Mouse (Mus musculus): Measurements from ENCODE around the gene Gm20388.

DNA sequence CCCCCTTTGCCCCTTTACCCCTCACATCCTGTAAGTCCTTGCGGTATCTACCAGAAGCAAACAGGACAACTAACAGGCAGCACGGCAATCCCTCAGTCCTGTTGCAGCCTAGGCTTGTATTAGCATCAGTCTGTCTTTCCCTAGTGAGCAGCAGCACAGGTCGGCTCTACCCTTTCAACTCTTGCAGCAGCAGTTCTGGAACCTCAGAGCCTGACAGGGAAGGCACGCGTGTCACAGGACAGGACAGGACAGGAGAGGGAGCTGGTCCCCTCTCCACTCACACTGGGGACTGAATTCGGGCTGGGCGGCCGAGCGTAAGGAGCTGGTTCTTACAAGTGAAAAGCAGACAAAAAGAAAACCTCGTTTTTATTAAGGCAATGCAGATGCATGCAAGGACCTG is 3986.1 kb downstream of the Gm20388 start:
- TF ChIP-seq CTCF (IDR thresholded peaks at IDR 0.05; ENCODE audit: low read depth): no peak
- no peak for TF ChIP-seq EP300 (optimal IDR thresholded peaks at IDR 0.05)
